Comparison of ENCODE assay signal across 21 mouse cellular contexts in the genomic region with DNA sequence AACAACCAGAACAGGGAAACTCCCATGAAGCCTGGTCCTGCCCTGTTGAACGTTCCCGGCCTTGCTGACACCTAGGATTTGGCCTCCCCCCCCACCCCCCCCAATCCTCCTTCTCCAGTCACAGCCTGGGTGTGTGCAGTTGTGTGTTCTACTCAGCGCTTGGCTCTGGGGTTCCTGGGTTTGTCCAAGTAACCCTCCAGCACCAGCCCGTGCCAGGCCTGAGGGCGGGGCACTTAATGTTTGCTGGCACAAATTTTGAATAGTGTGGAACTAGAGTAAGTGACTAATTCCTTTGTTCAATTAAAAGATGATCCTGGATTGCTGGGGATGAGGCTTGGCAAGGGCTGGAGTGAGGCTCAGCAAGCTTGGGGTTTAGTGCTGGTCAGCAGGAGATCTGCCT. TPM values are rescaled to one million over a fixed set of nuclear protein-coding genes. Genes with fewer than 3 reads are reported as not detected.
A peak's percentile ranks its signal among the peaks of the same experiment; 100 is the strongest.
DNase-seq lines count a peak whose midpoint lies in the region; ATAC-seq lines count a peak whose summit lies in the region.
"Had no signal": no experiment of that assay in that cellular context is flagged by ENCODE, and none has a peak within 500 bp of the region (broad histone marks: within the 10 kb centered on the region; RNA-seq: fewer than 3 reads in every experiment).

No protein-coding gene starts in this region.

- no peaks in the 10 kb centered on the region for H3K27me3 ChIP-seq in embryonic facial prominence, embryonic 14.5 days (replicated peaks; ENCODE audit: control insufficient read depth, insufficient read depth, low read length)
- no peaks in the 10 kb centered on the region for H3K27me3 ChIP-seq in embryonic facial prominence, embryonic 10.5 days (replicated peaks; ENCODE audit: low read depth, poor library complexity, severe bottlenecking)
- no peaks in the 10 kb centered on the region for H3K27me3 ChIP-seq in limb, embryonic 11.5 days (ENCODE audit: control insufficient read depth, insufficient read depth, low read length)
- H3K27me3 ChIP-seq in limb, embryonic 10.5 days (ENCODE audit: low read depth, poor library complexity, severe bottlenecking): no peaks in the 10 kb centered on the region
- H3K27me3 ChIP-seq: forebrain, embryonic 12.5 days; megakaryocyte, embryonic 14.5 days; neural tube, embryonic 13.5 days had no signal

- no peak for DNase-seq in embryonic facial prominence, embryonic 14.5 days (ENCODE audit: low spot score)
- no peak for DNase-seq in embryonic facial prominence, embryonic 10.5 days (ENCODE audit: low spot score)
- peak; percentile 12 for DNase-seq in limb, embryonic 11.5 days (ENCODE audit: low spot score)
- DNase-seq in limb, embryonic 10.5 days (ENCODE audit: low spot score): no peak
- DNase-seq in 3T3-L1 (ENCODE audit: low read depth, low spot score): peak; percentile 33
- DNase-seq in gastrocnemius, adult 8-10 months (ENCODE audit: low spot score in 2 of 2): peak; percentile 46 to 54
- no peak for DNase-seq in kidney, adult 9 months
- DNase-seq: kidney, postnatal 14 days; layer of hippocampus, adult 9-11 months; right cerebral cortex, adult 18-20 months; spleen, adult 18-20 months; thymus, postnatal 25 days had no signal

- ATAC-seq in embryonic facial prominence, embryonic 14.5 days (ENCODE audit: low read depth): 0 out of 2 replicates have a peak, but pooled peaks have one; percentile 44
- no peak for ATAC-seq in limb, embryonic 11.5 days (ENCODE audit: insufficient number of reproducible peaks, low FRiP score, low TSS enrichment, low read depth)
- ATAC-seq: activated CD4-positive, CD25-positive, alpha-beta regulatory T cell, adult 4 months; CD4-positive, CD25-positive, alpha-beta regulatory T cell, adult 4 months; intestine, postnatal 0 days had no signal

- H3K4me2 ChIP-seq in embryonic facial prominence, embryonic 14.5 days (ENCODE audit: low read depth, low read length): no peak overlapping the region
- H3K4me2 ChIP-seq in limb, embryonic 11.5 days (ENCODE audit: low read depth, severe bottlenecking): no peak overlapping the region
- H3K4me2 ChIP-seq: forebrain, embryonic 12.5 days; neural tube, embryonic 13.5 days had no signal

- H3K9ac ChIP-seq in embryonic facial prominence, embryonic 14.5 days (ENCODE audit: low read depth, low read length): no peak overlapping the region
- H3K9ac ChIP-seq in limb, embryonic 11.5 days (ENCODE audit: low read length): no peak overlapping the region
- H3K9ac ChIP-seq: forebrain, embryonic 12.5 days; neural tube, embryonic 13.5 days had no signal

- WGBS in embryonic facial prominence, embryonic 14.5 days: 71% methylated on average over 5 of the region's 5 CpGs
- WGBS in embryonic facial prominence, embryonic 10.5 days: 88% methylated on average over 5 of the region's 5 CpGs
- WGBS in limb, embryonic 11.5 days: 83% methylated on average over 5 of the region's 5 CpGs
- WGBS in limb, embryonic 10.5 days: 90% methylated on average over 5 of the region's 5 CpGs

- no peak overlapping the region; the same call in 1 of the 2 replicates for H3K27ac ChIP-seq in embryonic facial prominence, embryonic 14.5 days (replicated peaks; ENCODE audit: low read depth, low read length)
- no peak overlapping the region for H3K27ac ChIP-seq in embryonic facial prominence, embryonic 10.5 days (replicated peaks)
- H3K27ac ChIP-seq in limb, embryonic 11.5 days (replicated peaks; ENCODE audit: low read depth, low read length): no peak overlapping the region
- no peak overlapping the region for H3K27ac ChIP-seq in limb, embryonic 10.5 days
- H3K27ac ChIP-seq: forebrain, embryonic 12.5 days; neural tube, embryonic 13.5 days had no signal

- no peaks in the 10 kb centered on the region for H3K36me3 ChIP-seq in embryonic facial prominence, embryonic 14.5 days (ENCODE audit: control insufficient read depth, insufficient read depth, low read length)
- no peaks in the 10 kb centered on the region for H3K36me3 ChIP-seq in embryonic facial prominence, embryonic 10.5 days (replicated peaks)
- H3K36me3 ChIP-seq in limb, embryonic 11.5 days (ENCODE audit: control insufficient read depth, insufficient read depth, low read length): no peaks in the 10 kb centered on the region
- no peaks in the 10 kb centered on the region for H3K36me3 ChIP-seq in limb, embryonic 10.5 days
- H3K36me3 ChIP-seq: forebrain, embryonic 12.5 days; neural tube, embryonic 13.5 days had no signal

- H3K4me3 ChIP-seq in embryonic facial prominence, embryonic 14.5 days (ENCODE audit: low read depth, low read length): no peak overlapping the region
- no peak overlapping the region for H3K4me3 ChIP-seq in embryonic facial prominence, embryonic 10.5 days
- no peak overlapping the region for H3K4me3 ChIP-seq in limb, embryonic 11.5 days (ENCODE audit: low read depth, low read length)
- H3K4me3 ChIP-seq in limb, embryonic 10.5 days: no peak overlapping the region
- H3K4me3 ChIP-seq: forebrain, embryonic 12.5 days; megakaryocyte, embryonic 14.5 days; neural tube, embryonic 13.5 days had no signal

- no peaks in the 10 kb centered on the region for H3K9me3 ChIP-seq in embryonic facial prominence, embryonic 14.5 days (ENCODE audit: control insufficient read depth, low read length)
- no peaks in the 10 kb centered on the region for H3K9me3 ChIP-seq in embryonic facial prominence, embryonic 10.5 days
- no peaks in the 10 kb centered on the region for H3K9me3 ChIP-seq in limb, embryonic 11.5 days (ENCODE audit: control insufficient read depth, low read length)
- H3K9me3 ChIP-seq in limb, embryonic 10.5 days (replicated peaks): no peaks in the 10 kb centered on the region
- H3K9me3 ChIP-seq: neural tube, embryonic 13.5 days had no signal

- H3K4me1 ChIP-seq in embryonic facial prominence, embryonic 14.5 days (ENCODE audit: control insufficient read depth, insufficient read depth, low read length): no peaks in the 10 kb centered on the region
- H3K4me1 ChIP-seq in embryonic facial prominence, embryonic 10.5 days: 0 out of 2 replicates have a peak, but pooled peaks cover 5% of the 10 kb centered on the region
- no peaks in the 10 kb centered on the region for H3K4me1 ChIP-seq in limb, embryonic 11.5 days (ENCODE audit: control insufficient read depth, insufficient read depth, low read length)
- peaks cover 4% of the 10 kb centered on the region; the same call in 1 of the 2 replicates for H3K4me1 ChIP-seq in limb, embryonic 10.5 days
- H3K4me1 ChIP-seq: forebrain, embryonic 12.5 days; neural tube, embryonic 13.5 days had no signal

RNA-seq across cellular contexts. Expression of a gene that starts 28.7 kb away (rescaled TPM):
- polyA plus RNA-seq in embryonic facial prominence, embryonic 14.5 days (2014; fragmentation: Nextera tagmentation; extraction: Ambion mirVana): not detected in 2 replicates
- 0.07 and 0.08 TPM in 2 replicates for polyA plus RNA-seq in embryonic facial prominence, embryonic 10.5 days (2016; fragmentation: Nextera tagmentation; extraction: Ambion mirVana)
- not detected in 2 replicates for polyA plus RNA-seq in limb, embryonic 11.5 days (2014; fragmentation: Nextera tagmentation; extraction: Ambion mirVana)
- not detected in 2 replicates for polyA plus RNA-seq in limb, embryonic 10.5 days (2016; fragmentation: Nextera tagmentation; extraction: Ambion mirVana)
- under 1 TPM in 2 of 4 experiments, not detected in 2; 0.17 to 0.29 TPM for total RNA-seq in gastrocnemius, adult 8-10 months (2022)
- polyA plus RNA-seq: activated CD4-positive, CD25-positive, alpha-beta regulatory T cell, adult 4 months; CD4-positive, CD25-positive, alpha-beta regulatory T cell, adult 4 months; embryonic facial prominence, embryonic 11.5 days; hindbrain, embryonic 11.5 days; liver, embryonic 16.5 days had no signal

RNA-seq across cellular contexts. Expression of a gene that starts 46.0 kb away (rescaled TPM):
- 19.9 and 20.0 TPM in 2 replicates for polyA plus RNA-seq in embryonic facial prominence, embryonic 14.5 days (2014; fragmentation: Nextera tagmentation; extraction: Ambion mirVana)
- 11.8 and 11.9 TPM in 2 replicates for polyA plus RNA-seq in embryonic facial prominence, embryonic 10.5 days (2016; fragmentation: Nextera tagmentation; extraction: Ambion mirVana)
- 14.2 and 16.6 TPM in 2 replicates for polyA plus RNA-seq in limb, embryonic 11.5 days (2014; fragmentation: Nextera tagmentation; extraction: Ambion mirVana)
- 9.5 and 10.6 TPM in 2 replicates for polyA plus RNA-seq in limb, embryonic 10.5 days (2016; fragmentation: Nextera tagmentation; extraction: Ambion mirVana)
- total RNA-seq in gastrocnemius, adult 8-10 months (2022): 10 to 100 TPM; 36.8 to 51.8 (median 38.1) TPM

Comparison
In these comparisons a context has a peak if more than half of its experiments do, and no peak if none do; other contexts are left out.
1. DNase-seq: peak in limb, embryonic 11.5 days (single experiment), 3T3-L1 (single experiment) and gastrocnemius, adult 8-10 months (2 of 2); none in embryonic facial prominence, embryonic 14.5 days (single experiment), embryonic facial prominence, embryonic 10.5 days (single experiment), limb, embryonic 10.5 days (single experiment) and kidney, adult 9 months (single experiment).